Mouse (Mus musculus): ENCODE data around the gene Prpf40a. TPM values are rescaled to one million over a fixed set of nuclear protein-coding genes. Genes with fewer than 3 reads are reported as not detected.
A peak's percentile ranks its signal among the peaks of the same experiment; 100 is the strongest.

The Prpf40a gene
- total and polyA plus RNA-seq, 3 experiments = 27.5 to 215 (median 121) TPM

DNA sequence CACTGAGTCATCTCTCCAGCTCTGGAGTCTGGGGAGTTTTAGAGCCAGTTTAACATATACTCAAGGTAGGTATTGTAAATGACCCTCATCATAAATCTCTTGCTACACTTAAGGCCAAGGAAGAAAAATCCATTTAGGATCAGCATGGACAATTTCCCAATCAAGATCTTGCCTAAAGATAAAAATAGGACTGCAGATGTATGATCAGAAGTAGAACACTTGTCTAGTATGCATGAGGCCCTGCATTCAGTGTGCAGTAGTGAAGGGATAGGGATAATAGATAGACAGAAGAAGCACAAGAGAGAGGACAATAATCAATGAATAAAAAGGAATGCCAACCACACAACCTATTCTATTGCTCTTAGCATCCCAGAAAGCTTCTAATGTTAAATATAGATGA lies 11.2 kb downstream of the Prpf40a start:
- no peaks in the 10 kb centered on the region for H3K27me3 ChIP-seq (ENCODE audit: insufficient read depth, low read length)
- H3K9me3 ChIP-seq (replicated peaks) = no peaks in the 10 kb centered on the region
- ATAC-seq (ENCODE audit: extremely low read depth, insufficient number of reproducible peaks, low FRiP score, poor library complexity, severe bottlenecking) = no peak
- peaks cover 29% of the 10 kb centered on the region for H3K36me3 ChIP-seq (replicated peaks)
- no peak for DNase-seq (ENCODE audit: low spot score)
- TF ChIP-seq GATA1 (IDR thresholded peaks at IDR 0.05; ENCODE audit: borderline replicate concordance, low read length) = no peak
- TF ChIP-seq CTCF (IDR thresholded peaks at IDR 0.05; ENCODE audit: low read depth, low read length) = no peak
- no peak for TF ChIP-seq POLR2AphosphoS5 (IDR thresholded peaks at IDR 0.05; ENCODE audit: insufficient replicate concordance, low read depth, low read length)
- no peak for TF ChIP-seq TAL1 (conservative IDR thresholded peaks at IDR 0.05; ENCODE audit: low read depth, low read length)
- TF ChIP-seq GATA2 (IDR thresholded peaks at IDR 0.05; ENCODE audit: borderline replicate concordance, low read depth, low read length) = no peak
- H3K4me1 ChIP-seq (ENCODE audit: insufficient read depth, low read depth, low read length) = peaks cover 8% of the 10 kb centered on the region
- no peak overlapping the region for H3K4me3 ChIP-seq (ENCODE audit: low read depth, low read length)

DNA sequence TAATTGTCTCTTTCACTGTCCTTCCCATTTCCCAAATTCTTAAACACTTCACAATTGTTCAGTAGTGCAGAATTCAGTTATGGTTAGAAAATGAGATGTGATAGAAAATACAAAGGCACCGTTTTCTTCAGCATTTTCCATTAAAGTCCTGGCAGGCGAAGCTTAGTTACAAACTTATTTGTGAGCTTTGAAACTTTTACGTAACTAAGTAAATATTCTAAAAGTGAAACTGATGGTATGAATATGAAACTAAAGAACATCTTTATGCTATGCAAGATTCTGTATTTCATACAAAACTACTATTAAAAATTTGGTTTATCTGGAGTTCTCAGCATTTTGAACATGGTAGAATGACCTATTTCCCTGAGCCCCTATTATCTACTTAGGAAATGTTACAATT lies 12.1 kb downstream of the Prpf40a start:
- Histone ChIP-seq H3K36me3 (replicated peaks) (peaks cover 29% of the 10 kb centered on the region), H3K9me3 (replicated peaks) (no peaks in the 10 kb centered on the region), H3K4me3 (ENCODE audit: low read depth, low read length) (no peak overlapping the region), H3K27me3 (ENCODE audit: insufficient read depth, low read length) (no peaks in the 10 kb centered on the region), H3K4me1 (ENCODE audit: insufficient read depth, low read depth, low read length) (peaks cover 8% of the 10 kb centered on the region)
- no peak for DNase-seq (ENCODE audit: low spot score)
- ATAC-seq (ENCODE audit: extremely low read depth, insufficient number of reproducible peaks, low FRiP score, poor library complexity, severe bottlenecking) = no peak
- TF ChIP-seq GATA2 (IDR thresholded peaks at IDR 0.05; ENCODE audit: borderline replicate concordance, low read depth, low read length) (no peak), GATA1 (IDR thresholded peaks at IDR 0.05; ENCODE audit: borderline replicate concordance, low read length) (no peak), TAL1 (conservative IDR thresholded peaks at IDR 0.05; ENCODE audit: low read depth, low read length) (no peak), CTCF (IDR thresholded peaks at IDR 0.05; ENCODE audit: low read depth, low read length) (no peak), POLR2AphosphoS5 (IDR thresholded peaks at IDR 0.05; ENCODE audit: insufficient replicate concordance, low read depth, low read length) (no peak)

DNA sequence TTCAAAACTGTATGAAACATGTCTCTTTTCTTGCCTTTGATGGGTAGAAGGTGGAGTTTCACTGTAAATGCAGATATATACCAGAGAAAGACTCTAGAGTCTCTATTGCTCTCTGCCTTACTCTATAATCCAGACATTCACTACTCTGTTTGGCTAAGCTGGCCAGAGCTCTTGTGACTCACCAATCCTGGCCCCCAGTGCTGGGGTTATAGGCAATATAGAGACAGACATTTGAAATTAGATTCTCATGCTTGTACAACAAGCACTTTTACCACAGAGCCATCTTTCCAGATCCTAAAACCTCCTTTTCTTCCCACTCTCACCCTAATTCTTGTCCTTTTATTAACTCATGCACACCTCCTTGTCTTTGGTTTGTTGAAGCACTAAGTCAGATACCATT lies 17.1 kb downstream of the Prpf40a start:
- Histone ChIP-seq H3K4me1 (ENCODE audit: insufficient read depth, low read depth, low read length) (no peaks in the 10 kb centered on the region), H3K9me3 (replicated peaks) (no peaks in the 10 kb centered on the region), H3K36me3 (replicated peaks) (peaks cover 39% of the 10 kb centered on the region), H3K27me3 (ENCODE audit: insufficient read depth, low read length) (no peaks in the 10 kb centered on the region), H3K4me3 (ENCODE audit: low read depth, low read length) (no peak overlapping the region)
- DNase-seq (ENCODE audit: low spot score) (no peak), ATAC-seq (ENCODE audit: extremely low read depth, insufficient number of reproducible peaks, low FRiP score, poor library complexity, severe bottlenecking) (no peak)
- no peak for TF ChIP-seq GATA2 (IDR thresholded peaks at IDR 0.05; ENCODE audit: borderline replicate concordance, low read depth, low read length)
- no peak for TF ChIP-seq POLR2AphosphoS5 (IDR thresholded peaks at IDR 0.05; ENCODE audit: insufficient replicate concordance, low read depth, low read length)
- TF ChIP-seq TAL1 (conservative IDR thresholded peaks at IDR 0.05; ENCODE audit: low read depth, low read length) = no peak
- TF ChIP-seq GATA1 (IDR thresholded peaks at IDR 0.05; ENCODE audit: borderline replicate concordance, low read length) = no peak
- no peak for TF ChIP-seq CTCF (IDR thresholded peaks at IDR 0.05; ENCODE audit: low read depth, low read length)

DNA sequence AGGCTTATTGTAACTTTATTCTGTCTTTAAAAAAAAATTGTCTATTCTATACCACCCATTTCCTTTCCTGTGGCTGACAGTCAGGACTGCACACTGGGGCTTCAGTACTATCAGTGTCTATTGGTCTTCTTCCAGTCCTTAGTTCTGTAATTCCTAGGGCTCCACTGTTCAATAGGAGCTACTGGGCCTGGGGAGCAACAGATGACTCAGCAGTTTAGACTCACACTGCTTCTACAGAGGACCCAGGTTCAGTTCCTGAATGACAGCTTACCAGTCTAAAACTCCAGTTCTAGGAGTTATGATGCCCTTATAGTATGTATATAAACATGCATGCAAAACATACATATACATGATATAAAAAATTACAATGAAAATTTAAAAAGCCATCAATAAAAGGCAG lies 44.2 kb downstream of the Prpf40a start:
- no peaks in the 10 kb centered on the region for H3K4me1 ChIP-seq (ENCODE audit: insufficient read depth, low read depth, low read length)
- H3K27me3 ChIP-seq (ENCODE audit: insufficient read depth, low read length) = no peaks in the 10 kb centered on the region
- no peak overlapping the region for H3K4me3 ChIP-seq (ENCODE audit: low read depth, low read length)
- TF ChIP-seq CTCF (IDR thresholded peaks at IDR 0.05; ENCODE audit: low read depth, low read length) (no peak), GATA2 (IDR thresholded peaks at IDR 0.05; ENCODE audit: borderline replicate concordance, low read depth, low read length) (no peak), POLR2AphosphoS5 (IDR thresholded peaks at IDR 0.05; ENCODE audit: insufficient replicate concordance, low read depth, low read length) (no peak), TAL1 (conservative IDR thresholded peaks at IDR 0.05; ENCODE audit: low read depth, low read length) (no peak), GATA1 (IDR thresholded peaks at IDR 0.05; ENCODE audit: borderline replicate concordance, low read length) (no peak)
- no peaks in the 10 kb centered on the region for H3K9me3 ChIP-seq (replicated peaks)
- DNase-seq (ENCODE audit: low spot score) (no peak), ATAC-seq (ENCODE audit: extremely low read depth, insufficient number of reproducible peaks, low FRiP score, poor library complexity, severe bottlenecking) (peak; percentile 34)
- H3K36me3 ChIP-seq (replicated peaks) = peaks cover 65% of the 10 kb centered on the region

DNA sequence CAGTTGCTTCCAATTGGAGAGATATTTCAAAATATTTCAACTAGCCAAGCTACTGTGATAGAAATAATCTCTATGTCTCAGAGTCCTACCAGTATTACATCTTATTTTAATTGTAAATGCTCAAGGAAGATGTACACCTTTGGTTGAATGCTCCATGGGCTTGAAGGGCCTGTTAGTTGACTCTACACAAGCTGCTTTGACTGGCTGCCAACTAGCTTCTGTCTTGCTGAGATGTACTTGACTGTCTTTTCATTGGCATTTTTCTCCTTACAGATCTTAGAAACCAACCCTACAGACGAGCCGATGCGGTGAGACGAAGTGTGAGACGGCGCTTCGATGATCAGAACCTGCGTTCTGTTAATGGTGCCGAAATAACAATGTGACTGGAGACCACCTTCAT lies 59.5 kb downstream of the Prpf40a start:
- Histone ChIP-seq H3K27me3 (ENCODE audit: insufficient read depth, low read length) (no peaks in the 10 kb centered on the region), H3K4me1 (ENCODE audit: insufficient read depth, low read depth, low read length) (no peaks in the 10 kb centered on the region), H3K36me3 (replicated peaks) (peaks cover 18% of the 10 kb centered on the region), H3K9me3 (replicated peaks) (no peaks in the 10 kb centered on the region), H3K4me3 (ENCODE audit: low read depth, low read length) (no peak overlapping the region)
- TF ChIP-seq TAL1 (conservative IDR thresholded peaks at IDR 0.05; ENCODE audit: low read depth, low read length) (no peak), CTCF (IDR thresholded peaks at IDR 0.05; ENCODE audit: low read depth, low read length) (no peak), GATA2 (IDR thresholded peaks at IDR 0.05; ENCODE audit: borderline replicate concordance, low read depth, low read length) (no peak), POLR2AphosphoS5 (IDR thresholded peaks at IDR 0.05; ENCODE audit: insufficient replicate concordance, low read depth, low read length) (no peak), GATA1 (IDR thresholded peaks at IDR 0.05; ENCODE audit: borderline replicate concordance, low read length) (no peak)
- no peak for ATAC-seq (ENCODE audit: extremely low read depth, insufficient number of reproducible peaks, low FRiP score, poor library complexity, severe bottlenecking)
- DNase-seq (ENCODE audit: low spot score) = no peak

DNA sequence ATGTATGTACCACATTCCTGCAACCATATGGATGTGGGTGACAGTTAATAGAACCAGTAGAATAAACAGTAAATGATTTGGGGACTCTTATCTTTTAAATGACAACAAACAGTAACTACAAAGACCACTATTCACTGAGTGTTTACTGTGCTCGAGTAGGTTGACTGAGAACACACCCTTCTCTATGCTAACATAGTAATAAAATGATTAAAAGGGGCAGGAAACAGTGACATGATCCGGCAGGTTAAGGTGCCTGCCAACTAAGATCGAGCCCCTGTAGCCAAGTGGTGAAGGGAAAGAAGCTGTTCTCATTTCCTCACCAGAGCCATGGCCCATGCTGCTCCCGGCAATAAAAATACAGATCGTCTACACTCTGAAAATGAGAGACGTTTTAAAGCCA lies 62.0 kb downstream of the Prpf40a start:
- no peak overlapping the region for H3K4me3 ChIP-seq (ENCODE audit: low read depth, low read length)
- DNase-seq (ENCODE audit: low spot score) (no peak), ATAC-seq (ENCODE audit: extremely low read depth, insufficient number of reproducible peaks, low FRiP score, poor library complexity, severe bottlenecking) (no peak)
- H3K36me3 ChIP-seq (replicated peaks) = peaks cover 8% of the 10 kb centered on the region
- no peaks in the 10 kb centered on the region for H3K27me3 ChIP-seq (ENCODE audit: insufficient read depth, low read length)
- H3K9me3 ChIP-seq (replicated peaks) = no peaks in the 10 kb centered on the region
- TF ChIP-seq POLR2AphosphoS5 (IDR thresholded peaks at IDR 0.05; ENCODE audit: insufficient replicate concordance, low read depth, low read length) (no peak), GATA1 (IDR thresholded peaks at IDR 0.05; ENCODE audit: borderline replicate concordance, low read length) (no peak), CTCF (IDR thresholded peaks at IDR 0.05; ENCODE audit: low read depth, low read length) (no peak), TAL1 (conservative IDR thresholded peaks at IDR 0.05; ENCODE audit: low read depth, low read length) (no peak), GATA2 (IDR thresholded peaks at IDR 0.05; ENCODE audit: borderline replicate concordance, low read depth, low read length) (no peak)
- H3K4me1 ChIP-seq (ENCODE audit: insufficient read depth, low read depth, low read length) = no peaks in the 10 kb centered on the region
